Mouse (Mus musculus) embryonic facial prominence, embryonic 14.5 days (tissue): ENCODE data around the gene Ddx46. TPM values are rescaled to one million over a fixed set of nuclear protein-coding genes. Genes with fewer than 3 reads are reported as not detected.
"Not testable (repeated sequence)": the region's sequence is repeated elsewhere in the genome, so short reads cannot be mapped to it uniquely, and the experiment has no call there.

Experiments
- ATAC-seq: fragments of 200-750 bp; cut with Nextera tagmentation; 2 replicates; pipeline ENCODE4 v1.8.0; 2017; ENCODE audit warnings: low read depth, moderate number of reproducible peaks, moderate TSS enrichment
- DNase-seq: peaks from one replicate; pipeline ENCODE4 v3.0.0-alpha.2; 2015; ENCODE audit warnings: low spot score
- H3K27ac ChIP-seq: fragments of 300-500 bp; sonication (generic); replicated peaks from 2 replicates; pipeline ENCODE4 v1.5.1; 2014; ENCODE audit warnings: low read depth, mild to moderate bottlenecking, low read length, moderate library complexity
- H3K27me3 ChIP-seq: fragments of 300-500 bp; sonication (generic); replicated peaks from 2 replicates; pipeline ENCODE4 v1.6.1; 2014; ENCODE audit warnings: low read length; ENCODE audit not compliant: control insufficient read depth, insufficient read depth
- H3K36me3 ChIP-seq: fragments of 300-500 bp; sonication (generic); 2 replicates; pipeline ENCODE4 v1.6.1; 2014; ENCODE audit warnings: low read length, mixed read lengths; ENCODE audit not compliant: control insufficient read depth, insufficient read depth
- H3K4me1 ChIP-seq: fragments of 300-500 bp; sonication (generic); 2 replicates; pipeline ENCODE4 v1.6.1; 2014; ENCODE audit warnings: antibody characterized with exemption, low read length; ENCODE audit not compliant: control insufficient read depth, insufficient read depth
- H3K4me2 ChIP-seq: fragments of 300-500 bp; sonication (generic); 2 replicates; pipeline ENCODE4 v1.6.1; 2014; ENCODE audit warnings: low read depth, mild to moderate bottlenecking, low read length, moderate library complexity, mixed read lengths
- H3K4me3 ChIP-seq: fragments of 300-500 bp; sonication (generic); 2 replicates; pipeline ENCODE4 v1.5.1; 2014; ENCODE audit warnings: low read depth, mild to moderate bottlenecking, low read length
- H3K9ac ChIP-seq: fragments of 300-500 bp; sonication (generic); 2 replicates; pipeline ENCODE4 v1.6.1; 2014; ENCODE audit warnings: low read depth, mild to moderate bottlenecking, low read length, moderate library complexity, mixed read lengths
- H3K9me3 ChIP-seq: fragments of 300-500 bp; sonication (generic); 2 replicates; pipeline ENCODE4 v1.6.1; 2016; ENCODE audit warnings: low read length; ENCODE audit not compliant: control insufficient read depth
- WGBS: fragments of 180-500 bp; shearing (Covaris S2); extraction: QIAGEN DNeasy Blood & Tissue Kit; methylation state at CpG from one replicate; pipeline ENCODE4 v1.1.7; 2014; 5-methylcytosine and 5-hydroxymethylcytosine counted together
- polyA plus RNA-seq: library from polyadenylated mRNA; unstranded; fragments of >200 nt; fragmentation: Nextera tagmentation; extraction: Ambion mirVana; gene quantifications from 2 replicates; pipeline ENCODE4 v1.2.1, GENCODE M21; 2014

Gene Ddx46
- polyA plus RNA-seq, 1 experiment from 2014 or later: 32.0 TPM

DNA sequence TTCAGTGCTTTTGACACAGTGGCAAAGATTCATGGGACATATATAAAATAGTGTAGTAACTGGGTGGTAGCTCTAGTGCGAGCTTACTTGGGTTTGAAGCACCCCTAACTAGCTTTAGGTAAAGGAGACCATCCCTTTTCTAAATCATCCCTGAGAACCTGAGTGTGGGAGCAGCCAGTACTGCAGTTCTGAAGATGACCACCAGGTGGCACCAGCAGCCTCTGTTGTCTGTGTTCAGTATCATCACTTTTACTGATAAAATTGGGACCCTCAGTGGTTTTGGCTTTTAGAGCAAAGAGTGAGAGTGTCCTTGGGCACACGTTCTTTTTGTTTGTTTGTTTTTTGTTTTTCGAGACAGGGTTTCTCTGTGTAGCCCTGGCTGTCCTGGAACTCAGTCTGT is 33.2 kb upstream of the Ddx46 start:
- WGBS: 9% methylated on average over 3 of the region's 3 CpGs
- Histone ChIP-seq H3K4me3 (no peak overlapping the region), H3K27me3 (no peaks in the 10 kb centered on the region), H3K4me2 (no peak overlapping the region), H3K27ac (no peak overlapping the region), H3K9ac (no peak overlapping the region), H3K36me3 (peaks cover 36% of the 10 kb centered on the region), H3K9me3 (no peaks in the 10 kb centered on the region), H3K4me1 (peaks cover 6% of the 10 kb centered on the region)
- DNase-seq (peak; percentile 68), ATAC-seq (no peak; the same call in 1 of the 2 replicates)

DNA sequence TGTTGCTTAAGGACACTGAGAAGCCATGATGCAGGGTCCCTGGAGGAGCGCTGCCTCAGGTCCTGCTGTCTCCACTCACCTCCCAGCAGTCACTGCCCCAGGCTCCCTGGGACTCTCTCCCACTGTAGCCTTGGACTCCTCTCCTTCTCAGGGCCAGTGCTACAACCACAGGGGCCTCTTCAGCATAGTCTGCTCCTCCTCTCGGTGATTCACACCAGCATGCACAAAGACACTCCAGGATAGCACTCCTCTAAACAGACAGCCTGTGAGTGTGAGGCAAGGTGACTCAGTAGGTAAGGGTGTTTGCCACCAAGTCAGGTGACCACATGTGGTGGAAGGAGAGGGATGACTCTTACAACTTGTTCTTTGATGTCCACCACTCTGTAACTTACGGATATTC is 30.2 kb upstream of the Ddx46 start:
- Histone ChIP-seq H3K27ac (no peak overlapping the region), H3K4me2 (no peak overlapping the region), H3K36me3 (peaks cover 48% of the 10 kb centered on the region), H3K27me3 (no peaks in the 10 kb centered on the region), H3K9me3 (no peaks in the 10 kb centered on the region), H3K4me1 (peaks cover 6% of the 10 kb centered on the region), H3K9ac (no peak overlapping the region), H3K4me3 (no peak overlapping the region)
- DNase-seq (no peak), ATAC-seq (no peak)
- 91% methylated on average over 3 of the region's 3 CpGs for WGBS

DNA sequence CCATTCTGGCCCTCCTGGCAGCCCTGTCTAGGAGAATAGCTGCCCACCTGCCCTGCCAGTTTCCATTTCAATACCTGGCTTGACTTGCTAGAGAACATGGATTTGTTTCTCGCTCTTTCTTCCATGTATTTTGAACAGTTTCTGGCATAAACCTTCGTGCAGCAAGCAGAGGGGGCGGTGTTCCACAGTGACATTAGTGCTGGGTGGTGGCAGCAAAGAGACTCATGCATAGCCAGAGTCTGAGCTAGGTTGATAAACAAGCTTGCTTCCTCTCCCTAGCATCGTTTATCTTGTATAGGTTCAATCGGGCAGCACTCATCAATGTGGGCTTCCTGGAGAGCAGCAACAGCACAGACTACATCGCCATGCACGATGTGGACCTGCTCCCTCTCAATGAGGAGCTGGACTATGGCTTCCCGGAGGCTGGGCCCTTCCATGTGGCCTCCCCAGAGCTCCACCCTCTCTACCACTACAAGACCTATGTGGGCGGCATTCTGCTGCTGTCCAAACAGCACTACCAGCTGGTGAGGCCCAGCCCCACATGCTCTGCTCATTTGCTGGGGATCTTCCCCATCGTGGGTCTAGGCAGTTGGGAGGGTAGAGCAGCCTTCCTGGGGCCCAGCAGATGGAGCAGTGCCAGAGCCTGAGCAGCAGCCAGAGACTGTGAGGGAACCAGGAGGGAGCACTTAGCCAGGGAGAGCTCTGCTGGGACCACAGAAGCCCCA is 27.8 kb upstream of the Ddx46 start:
- H3K4me2 ChIP-seq: no peak overlapping the region
- H3K9me3 ChIP-seq: no peaks in the 10 kb centered on the region
- peaks cover 60% of the 10 kb centered on the region for H3K36me3 ChIP-seq
- WGBS: 82% methylated on average over 10 of the region's 10 CpGs
- DNase-seq: no peak
- no peak overlapping the region for H3K4me3 ChIP-seq
- H3K4me1 ChIP-seq: no peaks in the 10 kb centered on the region
- no peak overlapping the region for H3K27ac ChIP-seq
- H3K9ac ChIP-seq: no peak overlapping the region
- ATAC-seq: no peak
- no peaks in the 10 kb centered on the region for H3K27me3 ChIP-seq

DNA sequence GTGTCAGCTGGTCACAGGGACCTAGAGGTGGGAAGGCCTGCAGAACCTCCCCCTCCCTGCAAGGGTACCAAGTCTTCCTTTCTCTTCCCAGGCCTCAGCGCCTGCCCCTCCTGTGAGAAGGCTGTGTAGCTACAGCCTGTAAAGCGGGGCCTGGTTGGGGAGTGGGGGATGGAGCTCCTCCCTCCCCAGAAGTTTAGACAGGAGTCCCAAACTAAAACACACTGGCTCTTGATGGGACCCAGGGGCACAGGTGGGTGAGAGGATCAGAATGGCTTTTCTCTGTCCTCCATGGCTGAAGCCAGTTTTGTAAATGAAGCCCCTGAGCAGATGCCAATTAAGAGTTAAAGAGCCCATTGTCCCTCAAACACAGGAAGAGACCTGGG is 27.2 kb upstream of the Ddx46 start:
- peaks cover 60% of the 10 kb centered on the region for H3K36me3 ChIP-seq
- 83% methylated on average over 1 of the region's 2 CpGs for WGBS
- H3K9ac ChIP-seq: no peak overlapping the region
- no peak overlapping the region for H3K4me2 ChIP-seq
- ATAC-seq (no peak), DNase-seq (no peak)
- no peak overlapping the region for H3K4me3 ChIP-seq
- no peaks in the 10 kb centered on the region for H3K4me1 ChIP-seq
- no peak overlapping the region for H3K27ac ChIP-seq
- no peaks in the 10 kb centered on the region for H3K27me3 ChIP-seq
- H3K9me3 ChIP-seq: no peaks in the 10 kb centered on the region

DNA sequence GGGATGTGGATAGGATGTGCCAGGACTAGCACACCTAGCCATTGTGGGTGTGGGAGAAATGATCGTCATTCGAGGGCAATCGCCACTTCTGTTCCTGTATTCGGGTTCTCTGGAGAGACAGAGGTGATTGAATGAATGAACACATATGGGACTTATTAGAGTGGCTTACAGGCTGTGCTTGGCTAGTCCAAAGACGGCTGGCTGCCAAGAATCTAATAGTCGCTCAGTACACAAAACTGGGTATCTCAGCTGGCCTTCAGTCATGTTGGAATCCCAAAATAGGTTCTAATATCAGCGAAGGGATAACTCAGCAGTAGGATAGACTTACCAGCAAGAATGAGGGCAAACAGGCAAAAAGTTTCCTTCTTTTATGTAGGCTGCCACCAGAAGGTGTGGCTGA is 22.8 kb upstream of the Ddx46 start:
- peak; percentile 16 for DNase-seq
- Histone ChIP-seq H3K27ac (no peak overlapping the region), H3K9me3 (no peaks in the 10 kb centered on the region), H3K4me1 (no peaks in the 10 kb centered on the region), H3K9ac (no peak overlapping the region), H3K27me3 (no peaks in the 10 kb centered on the region), H3K4me3 (no peak overlapping the region), H3K36me3 (peaks cover 43% of the 10 kb centered on the region), H3K4me2 (no peak overlapping the region)
- ATAC-seq: no peak
- 50% methylated on average over 7 of the region's 7 CpGs for WGBS

DNA sequence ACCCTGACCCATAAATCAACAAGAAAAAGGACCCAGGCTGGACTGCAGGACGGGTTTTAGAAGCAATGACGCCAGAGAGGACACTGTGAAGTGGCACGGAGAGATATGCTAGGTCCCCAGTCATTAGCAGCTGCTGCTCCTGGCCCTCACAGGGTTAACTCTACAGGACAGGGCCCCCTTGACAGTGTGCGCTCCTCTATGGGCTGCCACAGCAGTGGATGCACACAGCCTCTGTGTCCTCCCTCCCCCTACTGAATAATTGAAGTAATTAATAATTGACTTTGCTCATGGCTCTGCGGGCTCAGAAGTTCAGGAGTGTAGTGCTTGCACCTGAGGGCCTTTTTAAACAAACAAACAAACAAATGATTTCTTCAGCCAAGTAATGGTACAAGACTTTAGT is 21.4 kb upstream of the Ddx46 start:
- H3K36me3 ChIP-seq: peaks cover 31% of the 10 kb centered on the region
- H3K9me3 ChIP-seq: no peaks in the 10 kb centered on the region
- H3K4me3 ChIP-seq: no peak overlapping the region
- DNase-seq (no peak), ATAC-seq (no peak)
- H3K27me3 ChIP-seq: no peaks in the 10 kb centered on the region
- whole genome bisulfite sequencing: 59% methylated on average over 5 of the region's 5 CpGs
- H3K4me1 ChIP-seq: no peaks in the 10 kb centered on the region
- H3K27ac ChIP-seq: no peak overlapping the region
- H3K4me2 ChIP-seq: no peak overlapping the region
- no peak overlapping the region for H3K9ac ChIP-seq

DNA sequence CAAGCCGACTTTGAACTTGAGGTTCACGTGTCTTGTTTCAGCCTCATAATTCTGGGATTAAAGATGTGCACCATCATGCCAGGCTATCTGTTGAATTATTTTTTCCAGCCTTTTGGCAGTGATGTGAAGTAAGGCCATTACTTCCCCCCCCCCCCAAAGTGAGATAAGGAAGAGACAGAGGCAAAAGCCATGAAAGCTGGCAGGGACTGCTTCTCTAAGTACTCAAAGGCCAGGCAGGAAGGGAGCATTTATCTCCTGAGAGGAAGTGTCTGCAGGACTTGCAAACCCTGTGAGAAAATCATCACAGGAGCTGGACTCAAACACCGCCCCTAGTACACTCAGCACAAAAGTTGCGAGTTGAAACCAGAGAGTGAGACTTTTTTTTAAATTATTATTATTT is 15.5 kb upstream of the Ddx46 start:
- WGBS: 89% methylated on average over 4 of the region's 4 CpGs
- H3K9ac ChIP-seq: no peak overlapping the region
- H3K4me2 ChIP-seq: no peak overlapping the region
- H3K27ac ChIP-seq: no peak overlapping the region
- no peak for DNase-seq
- 0 out of 2 replicates have a peak, but pooled peaks cover 7% of the 10 kb centered on the region for H3K36me3 ChIP-seq
- no peak overlapping the region for H3K4me3 ChIP-seq
- H3K27me3 ChIP-seq: no peaks in the 10 kb centered on the region
- peaks cover 13% of the 10 kb centered on the region for H3K4me1 ChIP-seq
- no peak for ATAC-seq
- H3K9me3 ChIP-seq: no peaks in the 10 kb centered on the region

DNA sequence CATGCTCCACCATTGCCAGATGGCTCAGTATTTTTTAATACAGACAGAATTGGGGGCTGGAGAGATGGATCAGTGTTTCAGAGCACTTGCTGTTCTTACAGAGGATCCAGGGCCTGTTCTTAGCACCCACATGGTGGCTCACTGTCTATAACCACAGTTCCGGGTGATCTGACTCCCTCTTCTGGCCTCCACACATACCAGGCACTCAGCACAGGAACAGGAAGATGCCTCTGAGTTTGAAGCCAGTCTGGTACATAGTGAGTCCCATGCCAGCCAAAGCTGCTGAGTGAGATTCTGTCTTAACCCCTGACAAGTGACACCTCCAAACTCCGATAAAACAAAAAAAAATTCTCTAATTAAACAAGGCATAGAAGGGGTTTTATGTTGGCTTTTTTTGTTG is 14.6 kb upstream of the Ddx46 start:
- H3K4me3 ChIP-seq: no peak overlapping the region
- peaks cover 8% of the 10 kb centered on the region for H3K36me3 ChIP-seq
- H3K4me2 ChIP-seq: no peak overlapping the region
- H3K9ac ChIP-seq: no peak overlapping the region
- peaks cover 17% of the 10 kb centered on the region for H3K4me1 ChIP-seq
- no peak for ATAC-seq
- 73% methylated on average over 2 of the region's 2 CpGs for WGBS
- H3K27me3 ChIP-seq: no peaks in the 10 kb centered on the region
- no peaks in the 10 kb centered on the region for H3K9me3 ChIP-seq
- no peak for DNase-seq
- H3K27ac ChIP-seq: no peak overlapping the region

DNA sequence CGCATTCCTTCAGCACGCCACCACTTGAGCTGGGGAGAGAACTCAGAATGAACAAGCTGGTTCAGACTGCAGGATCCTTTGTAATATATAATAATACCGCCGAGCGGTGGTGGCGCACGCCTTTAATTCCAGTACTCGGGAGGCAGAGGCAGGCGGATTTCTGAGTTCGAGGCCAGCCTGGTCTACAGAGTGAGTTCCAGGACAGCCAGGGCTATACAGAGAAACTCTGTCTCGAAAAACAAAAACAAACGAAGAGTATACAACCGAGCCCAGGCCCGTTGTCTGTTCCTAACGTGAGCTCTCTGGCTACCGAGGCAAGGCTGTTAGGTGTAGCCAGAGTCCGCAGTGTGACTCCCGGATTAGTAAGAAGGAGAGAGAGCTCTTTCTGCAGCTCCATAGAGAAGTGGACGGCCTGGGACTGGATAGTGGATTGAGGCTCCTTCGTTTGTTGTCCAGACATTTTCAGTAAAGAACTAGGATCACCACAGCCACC is 12.6 kb upstream of the Ddx46 start:
- H3K4me1 ChIP-seq: peaks cover 17% of the 10 kb centered on the region
- ATAC-seq, DNase-seq, H3K9me3 ChIP-seq, H3K27me3 ChIP-seq: not testable (repeated sequence)
- 26% methylated on average over 20 of the region's 20 CpGs for WGBS
- H3K27ac ChIP-seq: peak overlapping the region; percentile 91
- peak overlapping the region; percentile 78 for H3K4me3 ChIP-seq
- peak overlapping the region; percentile 85 for H3K9ac ChIP-seq
- H3K36me3 ChIP-seq: peaks cover 24% of the 10 kb centered on the region
- H3K4me2 ChIP-seq: peak overlapping the region; percentile 90
